Mouse (Mus musculus) liver, embryonic 11.5 days (tissue): ENCODE data around the gene Adamts17. TPM values are rescaled to one million over a fixed set of nuclear protein-coding genes. Genes with fewer than 3 reads are reported as not detected.

ENCODE experiments used
- ATAC-seq: fragments of 200-750 bp; cut with Nextera tagmentation; replicated peaks from 2 replicates; pipeline ENCODE4 v1.8.0; 2017; ENCODE audit warnings: moderate number of reproducible peaks, mild to moderate bottlenecking, moderate TSS enrichment, moderate library complexity; ENCODE audit not compliant: low FRiP score
- DNase-seq: peaks from one replicate; pipeline ENCODE4 v3.0.0-alpha.2; 2017; ENCODE audit warnings: low spot score
- H3K27ac ChIP-seq: fragments of 300-500 bp; sonication (generic); 2 replicates; pipeline ENCODE4 v1.5.1; 2014; ENCODE audit warnings: mild to moderate bottlenecking, low read depth, low read length, control low read depth
- H3K27me3 ChIP-seq: fragments of 300-500 bp; sonication (generic); replicated peaks from 2 replicates; pipeline ENCODE4 v1.6.1; 2014; ENCODE audit warnings: low read length, mixed read lengths; ENCODE audit not compliant: control insufficient read depth, insufficient read depth
- H3K36me3 ChIP-seq: fragments of 300-500 bp; sonication (generic); 2 replicates; pipeline ENCODE4 v1.6.1; 2014; ENCODE audit warnings: mild to moderate bottlenecking, low read length, moderate library complexity, mixed read lengths; ENCODE audit not compliant: control insufficient read depth, insufficient read depth
- H3K4me1 ChIP-seq: fragments of 300-500 bp; sonication (generic); replicated peaks from 2 replicates; pipeline ENCODE4 v1.6.1; 2014; ENCODE audit warnings: low read length, mixed read lengths; ENCODE audit not compliant: control insufficient read depth, insufficient read depth
- H3K4me2 ChIP-seq: fragments of 300-500 bp; sonication (generic); 2 replicates; pipeline ENCODE4 v1.6.1; 2014; ENCODE audit warnings: mild to moderate bottlenecking, control low read depth, moderate library complexity
- H3K4me3 ChIP-seq: fragments of 300-500 bp; sonication (generic); 2 replicates; pipeline ENCODE4 v1.5.1; 2014; ENCODE audit warnings: low read depth, low read length, control low read depth
- H3K9ac ChIP-seq: fragments of 300-500 bp; sonication (generic); 2 replicates; pipeline ENCODE4 v1.6.1; 2014; ENCODE audit warnings: low read depth, low read length, control low read depth
- H3K9me3 ChIP-seq: fragments of 300-500 bp; sonication (generic); 2 replicates; pipeline ENCODE4 v1.6.1; 2016; ENCODE audit warnings: low read length, inconsistent platforms, mixed read lengths; ENCODE audit not compliant: control insufficient read depth
- WGBS: fragments of 180-500 bp; shearing (Covaris S2); extraction: QIAGEN DNeasy Blood & Tissue Kit; methylation state at CpG from one replicate; pipeline ENCODE4 v1.1.7; 2014; 5-methylcytosine and 5-hydroxymethylcytosine counted together
- polyA plus RNA-seq: library from polyadenylated mRNA; unstranded; fragments of >200 nt; fragmentation: Nextera tagmentation; extraction: Ambion mirVana; gene quantifications from 2 replicates; pipeline ENCODE4 v1.2.1, GENCODE M21; 2014

The Adamts17 gene
- polyA plus RNA-seq, 1 experiment from 2014 or later, result 1.5 TPM

- H3K9ac ChIP-seq, result no peak overlapping the region
- 78% methylated on average over 5 of the region's 5 CpGs for WGBS
- H3K4me2 ChIP-seq, result no peak overlapping the region
- H3K27me3 ChIP-seq, result 0 out of 2 replicates have a peak, but pooled peaks cover 3% of the 10 kb centered on the region
- H3K4me1 ChIP-seq, result 0 out of 2 replicates have a peak, but pooled peaks cover 6% of the 10 kb centered on the region
- DNase-seq (no peak), ATAC-seq (no peak)
- no peak overlapping the region for H3K27ac ChIP-seq
- no peaks in the 10 kb centered on the region for H3K36me3 ChIP-seq
- no peak overlapping the region for H3K4me3 ChIP-seq
- H3K9me3 ChIP-seq, result no peaks in the 10 kb centered on the region
Measured at GRCm38 (mm10) chr7:66831295-66831694, 8.2 kb upstream of the Adamts17 start.

GRCm38 (mm10) chr7:66840008-66840719 is 629 bp downstream of the Adamts17 start:
- Histone ChIP-seq H3K9me3 (no peaks in the 10 kb centered on the region), H3K9ac (peak overlapping the region; percentile 52), H3K4me1 (peaks cover 4% of the 10 kb centered on the region; the same call in 1 of the 2 replicates), H3K36me3 (no peaks in the 10 kb centered on the region), H3K4me3 (peak overlapping the region; percentile 63), H3K4me2 (peak overlapping the region; percentile 83), H3K27ac (no peak overlapping the region), H3K27me3 (peaks cover 28% of the 10 kb centered on the region)
- peak; percentile 32; the same call in 1 of the 2 replicates for ATAC-seq
- DNase-seq, result peak; percentile 51
- WGBS, result under 1% methylated on average over 75 of the region's 76 CpGs

- H3K36me3 ChIP-seq, result no peaks in the 10 kb centered on the region
- no peak overlapping the region for H3K9ac ChIP-seq
- ATAC-seq, result no peak
- no peaks in the 10 kb centered on the region for H3K9me3 ChIP-seq
- peaks cover 28% of the 10 kb centered on the region for H3K27me3 ChIP-seq
- WGBS, result 72% methylated on average over 7 of the region's 7 CpGs
- no peak overlapping the region for H3K4me3 ChIP-seq
- no peak overlapping the region for H3K4me2 ChIP-seq
- peaks cover 4% of the 10 kb centered on the region; the same call in 1 of the 2 replicates for H3K4me1 ChIP-seq
- no peak overlapping the region for H3K27ac ChIP-seq
- no peak for DNase-seq
Measured at GRCm38 (mm10) chr7:66841165-66841564, 1.6 kb downstream of the Adamts17 start.

- WGBS, result 54% methylated on average over 10 of the region's 10 CpGs
- H3K36me3 ChIP-seq, result no peaks in the 10 kb centered on the region
- ATAC-seq (no peak), DNase-seq (no peak)
- H3K4me2 ChIP-seq, result no peak overlapping the region
- no peaks in the 10 kb centered on the region for H3K9me3 ChIP-seq
- peaks cover 28% of the 10 kb centered on the region for H3K27me3 ChIP-seq
- H3K9ac ChIP-seq, result no peak overlapping the region
- no peak overlapping the region for H3K4me3 ChIP-seq
- H3K27ac ChIP-seq, result no peak overlapping the region
- peaks cover 4% of the 10 kb centered on the region; the same call in 1 of the 2 replicates for H3K4me1 ChIP-seq
Measured at GRCm38 (mm10) chr7:66842021-66842420, 2.5 kb downstream of the Adamts17 start.

- no peak for ATAC-seq
- Histone ChIP-seq H3K9ac (no peak overlapping the region), H3K4me3 (no peak overlapping the region), H3K9me3 (no peaks in the 10 kb centered on the region), H3K27ac (no peak overlapping the region), H3K27me3 (peaks cover 26% of the 10 kb centered on the region), H3K4me1 (peaks cover 4% of the 10 kb centered on the region; the same call in 1 of the 2 replicates), H3K36me3 (no peaks in the 10 kb centered on the region), H3K4me2 (no peak overlapping the region)
- DNase-seq, result no peak
- WGBS, result 69% methylated on average over 2 of the region's 2 CpGs
Measured at GRCm38 (mm10) chr7:66843846-66844245, 4.3 kb downstream of the Adamts17 start.

GRCm38 (mm10) chr7:66846582-66846981 is 7.0 kb downstream of the Adamts17 start:
- H3K4me3 ChIP-seq, result no peak overlapping the region
- H3K27me3 ChIP-seq, result peaks cover 6% of the 10 kb centered on the region; the same call in 1 of the 2 replicates
- no peak for ATAC-seq
- H3K9me3 ChIP-seq, result no peaks in the 10 kb centered on the region
- no peaks in the 10 kb centered on the region for H3K36me3 ChIP-seq
- 71% methylated on average over 6 of the region's 6 CpGs for WGBS
- no peaks in the 10 kb centered on the region for H3K4me1 ChIP-seq
- no peak overlapping the region for H3K27ac ChIP-seq
- no peak for DNase-seq
- no peak overlapping the region for H3K9ac ChIP-seq
- H3K4me2 ChIP-seq, result no peak overlapping the region

- Histone ChIP-seq H3K27ac (no peak overlapping the region), H3K4me3 (no peak overlapping the region), H3K27me3 (peaks cover 3% of the 10 kb centered on the region; the same call in 1 of the 2 replicates), H3K9me3 (no peaks in the 10 kb centered on the region), H3K4me2 (no peak overlapping the region), H3K9ac (no peak overlapping the region), H3K36me3 (no peaks in the 10 kb centered on the region), H3K4me1 (no peaks in the 10 kb centered on the region)
- WGBS, result 73% methylated on average over 9 of the region's 9 CpGs
- DNase-seq (no peak), ATAC-seq (no peak)
Measured at GRCm38 (mm10) chr7:66847299-66847698, 7.8 kb downstream of the Adamts17 start.

- H3K9ac ChIP-seq, result no peak overlapping the region
- H3K27ac ChIP-seq, result no peak overlapping the region
- ATAC-seq, result no peak
- H3K9me3 ChIP-seq, result no peaks in the 10 kb centered on the region
- H3K4me3 ChIP-seq, result no peak overlapping the region
- H3K27me3 ChIP-seq, result no peaks in the 10 kb centered on the region
- no peak overlapping the region for H3K4me2 ChIP-seq
- 79% methylated on average over 6 of the region's 6 CpGs for WGBS
- no peak for DNase-seq
- H3K4me1 ChIP-seq, result no peaks in the 10 kb centered on the region
- H3K36me3 ChIP-seq, result no peaks in the 10 kb centered on the region
Measured at GRCm38 (mm10) chr7:66849316-66849715, 9.8 kb downstream of the Adamts17 start.

- Histone ChIP-seq H3K27me3 (no peaks in the 10 kb centered on the region), H3K4me1 (no peaks in the 10 kb centered on the region), H3K36me3 (no peaks in the 10 kb centered on the region), H3K4me3 (no peak overlapping the region), H3K9ac (no peak overlapping the region), H3K27ac (no peak overlapping the region), H3K9me3 (no peaks in the 10 kb centered on the region), H3K4me2 (no peak overlapping the region)
- 63% methylated on average over 3 of the region's 3 CpGs for WGBS
- DNase-seq, result no peak
- no peak for ATAC-seq
Measured at GRCm38 (mm10) chr7:66852164-66852563, 12.6 kb downstream of the Adamts17 start.
